36 mouse cellular contexts compared by ENCODE assay signal in genomic region chr11:7149471-7149870, GRCm38 (mm10). TPM values are rescaled to one million over a fixed set of nuclear protein-coding genes. Genes with fewer than 3 reads are reported as not detected.
A peak's percentile ranks its signal among the peaks of the same experiment; 100 is the strongest.
DNase-seq lines count a peak whose midpoint lies in the region; TF ChIP-seq lines count a peak whose summit lies in the region.
"Had no signal": no experiment of that assay in that cellular context is flagged by ENCODE, and none has a peak within 500 bp of the region (broad histone marks: within the 10 kb centered on the region; RNA-seq: fewer than 3 reads in every experiment).

No protein-coding gene starts in this region.

- H3K27ac ChIP-seq in olfactory bulb, adult 2 months (ENCODE audit: insufficient read depth, low read depth, low read length), result peak overlapping the region; percentile 16; the same call in 1 of the 2 replicates
- peak overlapping the region; percentile 60 for H3K27ac ChIP-seq in thymus, adult 2 months (ENCODE audit: control insufficient read depth, insufficient read depth, low read length)
- H3K27ac ChIP-seq: forebrain, embryonic 13.5 days; hindbrain, embryonic 12.5 days; hindbrain, postnatal 0 days; intestine, embryonic 15.5 days; layer of hippocampus, adult 2 months; limb, embryonic 15.5 days; liver, embryonic 14.5 days; midbrain, embryonic 15.5 days; neural tube, embryonic 15.5 days had no signal

- H3K27me3 ChIP-seq in thymus, adult 2 months (ENCODE audit: control insufficient read depth, insufficient read depth, low read length), result no peaks in the 10 kb centered on the region
- H3K27me3 ChIP-seq: forebrain, embryonic 13.5 days; hindbrain, embryonic 12.5 days; intestine, embryonic 15.5 days; limb, embryonic 15.5 days; midbrain, embryonic 15.5 days; neural tube, embryonic 15.5 days had no signal

- no peak overlapping the region for H3K4me3 ChIP-seq in olfactory bulb, adult 2 months (ENCODE audit: insufficient read depth, low read depth, low read length)
- H3K4me3 ChIP-seq in thymus, adult 2 months (ENCODE audit: control insufficient read depth, insufficient read depth, low read length), result no peak overlapping the region
- H3K4me3 ChIP-seq: forebrain, embryonic 13.5 days; hindbrain, embryonic 12.5 days; intestine, embryonic 15.5 days; layer of hippocampus, adult 2 months; limb, embryonic 15.5 days; midbrain, embryonic 15.5 days; neural tube, embryonic 15.5 days had no signal

- TF ChIP-seq CTCF in olfactory bulb, adult 2 months (IDR thresholded peaks at IDR 0.05; ENCODE audit: insufficient read depth, low read depth, low read length), result no peak
- no peak for TF ChIP-seq CTCF in thymus, adult 2 months (IDR thresholded peaks at IDR 0.05; ENCODE audit: borderline replicate concordance, control insufficient read depth, extremely low read depth, insufficient read depth, low read length, poor library complexity)

- peaks cover 24% of the 10 kb centered on the region for H3K4me1 ChIP-seq in olfactory bulb, adult 2 months (ENCODE audit: control insufficient read depth, insufficient read depth, low read length)
- peaks cover 31% of the 10 kb centered on the region for H3K4me1 ChIP-seq in thymus, adult 2 months (replicated peaks; ENCODE audit: control insufficient read depth, insufficient read depth, low read length)
- H3K4me1 ChIP-seq: forebrain, embryonic 13.5 days; intestine, embryonic 15.5 days; limb, embryonic 15.5 days; midbrain, embryonic 15.5 days; neural tube, embryonic 15.5 days had no signal

- DNase-seq in kidney, postnatal 10 days, result peak; percentile 30
- DNase-seq in kidney, adult 8-10 months, result no peak
- DNase-seq in thymus, adult 2 months, result peak; percentile 28
- DNase-seq in thymus, postnatal 36 days, result peak; percentile 33 to 61
- no peak for DNase-seq in spleen, adult 12 weeks (ENCODE audit: low spot score)
- no peak for DNase-seq in gastrocnemius, adult 18-20 months (ENCODE audit: low spot score)
- DNase-seq: adrenal gland, adult 2 months; adrenal gland, postnatal 36 days; B cell, adult 2 months; cerebellum, adult 18-20 months; cerebellum, postnatal 36 days; gastrocnemius, postnatal 14 days; heart, adult 18-20 months; heart, postnatal 36 days; kidney, postnatal 14 days; left cerebral cortex, postnatal 4 days; lung, embryonic 14.5 days; lung, postnatal 14 days; right cerebral cortex, postnatal 25 days; spleen, adult 18-20 months had no signal

- 44% methylated on average over 7 of the region's 7 CpGs for WGBS in olfactory bulb, adult 2 months
- WGBS in thymus, adult 2 months, result 79% methylated on average over 7 of the region's 7 CpGs

- no peaks in the 10 kb centered on the region for H3K36me3 ChIP-seq in thymus, adult 2 months (ENCODE audit: control insufficient read depth, insufficient read depth, low read length)
- H3K36me3 ChIP-seq: intestine, embryonic 15.5 days; limb, embryonic 15.5 days; midbrain, embryonic 15.5 days had no signal

- TF ChIP-seq POLR2A in olfactory bulb, adult 2 months (IDR thresholded peaks at IDR 0.05; ENCODE audit: insufficient read depth, low read depth, low read length), result no peak
- no peak for TF ChIP-seq POLR2A in thymus, adult 2 months (IDR thresholded peaks at IDR 0.05; ENCODE audit: control insufficient read depth, extremely low read depth, insufficient read depth, low read length, poor library complexity)

RNA-seq across cellular contexts. Expression of gene Gm11985, which starts 38.9 kb away (rescaled TPM):
- polyA plus RNA-seq in olfactory bulb, adult 2 months (2012; ENCODE audit: insufficient read depth, insufficient read length, low replicate concordance, missing spikeins), result not detected in 2 replicates
- polyA plus RNA-seq in thymus, adult 2 months (2012; rRNA removed), result not detected in 2 replicates
- total RNA-seq in gastrocnemius, adult 18-20 months (2021), result not detected
- total RNA-seq: adrenal gland, adult 2 months; adrenal gland, postnatal 36 days; gastrocnemius, postnatal 14 days; heart, adult 18-20 months; heart, postnatal 36 days; hindbrain, postnatal 0 days; layer of hippocampus, adult 2 months; layer of hippocampus, postnatal 25 days; left cerebral cortex, postnatal 4 days had no signal
- polyA plus RNA-seq: adrenal gland, adult 2 months; brain, embryonic 14.5 days; embryonic facial prominence, embryonic 11.5 days; forebrain, embryonic 13.5 days; heart, embryonic 11.5 days; heart, embryonic 16.5 days; hindbrain, embryonic 12.5 days; hindbrain, postnatal 0 days; intestine, embryonic 15.5 days; limb, embryonic 15.5 days; liver, embryonic 14.5 days; lung, embryonic 14.5 days; midbrain, embryonic 15.5 days; neural tube, embryonic 15.5 days; urinary bladder, adult 2 months had no signal

RNA-seq across cellular contexts. Expression of gene Igfbp1, which starts 48.1 kb away (rescaled TPM):
- not detected in 2 replicates for polyA plus RNA-seq in olfactory bulb, adult 2 months (2012; ENCODE audit: insufficient read depth, insufficient read length, low replicate concordance, missing spikeins)
- 0.30 and 0.37 TPM in 2 replicates for polyA plus RNA-seq in thymus, adult 2 months (2012; rRNA removed)
- total RNA-seq in gastrocnemius, adult 18-20 months (2021), result not detected
- total RNA-seq: gastrocnemius, postnatal 14 days; heart, adult 18-20 months; heart, postnatal 36 days; hindbrain, postnatal 0 days; layer of hippocampus, postnatal 25 days had no signal
- polyA plus RNA-seq: hindbrain, postnatal 0 days; midbrain, embryonic 15.5 days; urinary bladder, adult 2 months had no signal

Comparison
In these comparisons a context has a peak if more than half of its experiments do, and no peak if none do; other contexts are left out.
1. DNase-seq: peak in kidney, postnatal 10 days (single experiment), thymus, adult 2 months (single experiment) and thymus, postnatal 36 days (2 of 2); none in kidney, adult 8-10 months (0 of 2), spleen, adult 12 weeks (single experiment) and gastrocnemius, adult 18-20 months (single experiment).